Mouse (Mus musculus) hindbrain, embryonic 11.5 days (tissue): ENCODE measurements around the gene Nek10. TPM values are rescaled to one million over a fixed set of nuclear protein-coding genes. Genes with fewer than 3 reads are reported as not detected.
A peak's percentile ranks its signal among the peaks of the same experiment; 100 is the strongest.
"Not testable (repeated sequence)": the region's sequence is repeated elsewhere in the genome, so short reads cannot be mapped to it uniquely, and the experiment has no call there.

Source experiments
- ATAC-seq: fragments of 200-750 bp; cut with Nextera tagmentation; 2 replicates; pipeline ENCODE4 v1.8.0; 2017; ENCODE audit warnings: mild to moderate bottlenecking, moderate TSS enrichment, moderate library complexity; ENCODE audit not compliant: low FRiP score
- DNase-seq: peaks from one replicate; pipeline ENCODE4 v3.0.0-alpha.2; 2015; ENCODE audit warnings: low spot score
- H3K27ac ChIP-seq: fragments of 300-500 bp; sonication (generic); 2 replicates; pipeline ENCODE4 v1.5.1; 2014; ENCODE audit warnings: mild to moderate bottlenecking, low read depth, low read length
- H3K27me3 ChIP-seq: fragments of 300-500 bp; sonication (generic); 2 replicates; pipeline ENCODE4 v1.6.1; 2014; ENCODE audit warnings: mild to moderate bottlenecking, low read length, moderate library complexity, mixed read lengths; ENCODE audit not compliant: control insufficient read depth, insufficient read depth
- H3K36me3 ChIP-seq: fragments of 300-500 bp; sonication (generic); 2 replicates; pipeline ENCODE4 v1.6.1; 2014; ENCODE audit warnings: mild to moderate bottlenecking, low read length, moderate library complexity, mixed read lengths; ENCODE audit not compliant: control insufficient read depth, insufficient read depth
- H3K4me1 ChIP-seq: fragments of 300-500 bp; sonication (generic); replicated peaks from 2 replicates; pipeline ENCODE4 v1.6.1; 2014; ENCODE audit warnings: low read length, mixed read lengths; ENCODE audit not compliant: control insufficient read depth, insufficient read depth
- H3K4me2 ChIP-seq: fragments of 300-500 bp; sonication (generic); replicated peaks from 2 replicates; pipeline ENCODE4 v1.6.1; 2014; ENCODE audit warnings: mild to moderate bottlenecking, low read depth, low read length
- H3K4me3 ChIP-seq: fragments of 300-500 bp; sonication (generic); 2 replicates; pipeline ENCODE4 v1.5.1; 2014; ENCODE audit warnings: low read depth, low read length
- H3K9ac ChIP-seq: fragments of 300-500 bp; sonication (generic); 2 replicates; pipeline ENCODE4 v1.6.1; 2014; ENCODE audit warnings: low read depth, low read length
- H3K9me3 ChIP-seq: fragments of 300-500 bp; sonication (generic); 2 replicates; pipeline ENCODE4 v1.6.1; 2016; ENCODE audit warnings: low read length; ENCODE audit not compliant: control insufficient read depth
- WGBS: fragments of 180-500 bp; shearing (Covaris S2); extraction: QIAGEN DNeasy Blood & Tissue Kit; methylation state at CpG from one replicate; pipeline ENCODE4 v1.1.7; 2014; 5-methylcytosine and 5-hydroxymethylcytosine counted together
- polyA plus RNA-seq: library from polyadenylated mRNA; unstranded; fragments of >200 nt; fragmentation: Nextera tagmentation; extraction: Ambion mirVana; gene quantifications from 2 replicates; pipeline ENCODE4 v1.2.1, GENCODE M21; 2014

The Nek10 gene
- 0.06 and 0.19 TPM in 2 replicates for polyA plus RNA-seq

GRCm38 (mm10) chr14:14803115-14803514, at the start of gene Nek10:
Gene Nek10 (plus strand): TSS chr14:14803415.
- not testable (repeated sequence) for H3K4me2 ChIP-seq, H3K4me3 ChIP-seq, H3K36me3 ChIP-seq, H3K9me3 ChIP-seq, H3K4me1 ChIP-seq, DNase-seq, ATAC-seq, H3K9ac ChIP-seq, H3K27ac ChIP-seq, H3K27me3 ChIP-seq
- no CpG with 5 or more reads among the region's 2 CpGs for WGBS

GRCm38 (mm10) chr14:14781169-14781568, 22.0 kb upstream of the Nek10 start:
- Histone ChIP-seq H3K4me2 (no peak overlapping the region), H3K4me3 (no peak overlapping the region), H3K36me3 (no peaks in the 10 kb centered on the region), H3K27me3 (no peaks in the 10 kb centered on the region), H3K9me3 (no peaks in the 10 kb centered on the region), H3K9ac (no peak overlapping the region), H3K4me1 (no peaks in the 10 kb centered on the region), H3K27ac (no peak overlapping the region)
- WGBS: 96% methylated on average over 2 of the region's 2 CpGs
- ATAC-seq (no peak), DNase-seq (no peak)

DNA sequence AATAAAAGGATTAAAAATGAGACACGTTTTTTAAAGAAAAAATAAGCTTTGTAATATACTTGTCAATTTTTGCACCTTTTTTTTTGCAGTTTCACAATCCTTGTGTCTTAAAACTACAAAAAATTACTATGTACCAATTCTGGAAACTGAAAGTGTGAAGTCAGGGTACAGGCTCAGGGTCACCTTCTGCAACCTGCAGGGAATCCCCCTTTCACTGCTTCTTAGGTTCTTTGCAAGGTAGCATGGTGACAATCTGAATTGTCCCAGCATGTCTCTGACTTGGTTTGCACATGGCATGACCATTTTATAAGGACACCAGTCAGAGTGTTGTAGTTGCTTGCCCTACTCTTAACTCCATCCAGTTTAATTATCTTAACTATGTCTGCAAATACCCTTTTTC, 19.0 kb upstream of the Nek10 start:
- Histone ChIP-seq H3K4me3 (no peak overlapping the region), H3K9ac (no peak overlapping the region), H3K4me1 (no peaks in the 10 kb centered on the region), H3K27ac (no peak overlapping the region), H3K36me3 (0 out of 2 replicates have a peak, but pooled peaks cover 2% of the 10 kb centered on the region), H3K9me3 (no peaks in the 10 kb centered on the region), H3K27me3 (no peaks in the 10 kb centered on the region), H3K4me2 (no peak overlapping the region)
- no peak for DNase-seq
- WGBS: 92% methylated on average over 1 of the region's 1 CpGs
- ATAC-seq: no peak

GRCm38 (mm10) chr14:14786979-14787378, 16.2 kb upstream of the Nek10 start:
- no peaks in the 10 kb centered on the region for H3K9me3 ChIP-seq
- H3K36me3 ChIP-seq: 0 out of 2 replicates have a peak, but pooled peaks cover 2% of the 10 kb centered on the region
- no peak overlapping the region for H3K4me3 ChIP-seq
- no peaks in the 10 kb centered on the region for H3K27me3 ChIP-seq
- WGBS: 96% methylated on average over 1 of the region's 1 CpGs
- H3K9ac ChIP-seq: no peak overlapping the region
- no peak overlapping the region for H3K27ac ChIP-seq
- no peak overlapping the region for H3K4me2 ChIP-seq
- no peaks in the 10 kb centered on the region for H3K4me1 ChIP-seq
- ATAC-seq: no peak
- DNase-seq: no peak

GRCm38 (mm10) chr14:14789840-14790470, 13.3 kb upstream of the Nek10 start:
- Histone ChIP-seq H3K9me3 (no peaks in the 10 kb centered on the region), H3K4me1 (no peaks in the 10 kb centered on the region), H3K4me3 (no peak overlapping the region), H3K36me3 (0 out of 2 replicates have a peak, but pooled peaks cover 2% of the 10 kb centered on the region), H3K4me2 (no peak overlapping the region), H3K9ac (no peak overlapping the region), H3K27me3 (no peaks in the 10 kb centered on the region), H3K27ac (no peak overlapping the region)
- ATAC-seq (no peak), DNase-seq (no peak)
- WGBS: 91% methylated on average over 4 of the region's 4 CpGs

GRCm38 (mm10) chr14:14799861-14800260, 3.4 kb upstream of the Nek10 start:
- Histone ChIP-seq H3K4me2 (no peak overlapping the region), H3K27ac (no peak overlapping the region), H3K4me3 (no peak overlapping the region), H3K4me1 (no peaks in the 10 kb centered on the region), H3K9ac (no peak overlapping the region), H3K27me3 (no peaks in the 10 kb centered on the region), H3K36me3 (peaks cover 4% of the 10 kb centered on the region; the same call in 1 of the 2 replicates), H3K9me3 (no peaks in the 10 kb centered on the region)
- 96% methylated on average over 5 of the region's 5 CpGs for WGBS
- ATAC-seq: no peak
- no peak for DNase-seq

DNA sequence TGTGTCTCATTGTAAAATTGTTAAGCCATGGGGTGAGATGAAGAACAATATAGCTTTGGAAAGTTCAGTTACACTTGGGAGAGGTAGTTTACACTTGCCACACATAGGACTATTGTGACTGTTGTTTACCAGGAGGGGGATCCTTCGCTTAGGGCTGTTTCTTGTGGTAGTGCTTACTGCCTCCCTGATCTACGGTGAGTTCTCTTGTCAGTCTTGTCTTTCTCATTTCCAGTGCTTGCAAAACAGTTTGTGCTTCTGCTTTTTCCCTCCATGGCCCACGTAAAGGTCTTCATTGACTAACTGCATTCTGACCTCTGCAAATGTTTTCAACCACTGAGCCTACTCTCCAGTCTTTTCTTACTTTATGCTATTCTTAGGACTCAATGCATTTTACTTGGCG, 2.9 kb upstream of the Nek10 start:
- no peak for ATAC-seq
- H3K4me1 ChIP-seq: no peaks in the 10 kb centered on the region
- peaks cover 4% of the 10 kb centered on the region; the same call in 1 of the 2 replicates for H3K36me3 ChIP-seq
- H3K27me3 ChIP-seq: no peaks in the 10 kb centered on the region
- DNase-seq: no peak
- H3K4me3 ChIP-seq: no peak overlapping the region
- no peak overlapping the region for H3K27ac ChIP-seq
- H3K9me3 ChIP-seq: no peaks in the 10 kb centered on the region
- no peak overlapping the region for H3K9ac ChIP-seq
- no peak overlapping the region for H3K4me2 ChIP-seq
- 92% methylated on average over 4 of the region's 4 CpGs for WGBS

GRCm38 (mm10) chr14:14800810-14801209, 2.4 kb upstream of the Nek10 start:
- Histone ChIP-seq H3K9me3 (no peaks in the 10 kb centered on the region), H3K4me2 (no peak overlapping the region), H3K27ac (no peak overlapping the region), H3K27me3 (no peaks in the 10 kb centered on the region), H3K9ac (no peak overlapping the region), H3K4me1 (no peaks in the 10 kb centered on the region), H3K4me3 (no peak overlapping the region), H3K36me3 (peaks cover 4% of the 10 kb centered on the region; the same call in 1 of the 2 replicates)
- WGBS: 95% methylated on average over 3 of the region's 3 CpGs
- ATAC-seq (no peak), DNase-seq (no peak)

DNA sequence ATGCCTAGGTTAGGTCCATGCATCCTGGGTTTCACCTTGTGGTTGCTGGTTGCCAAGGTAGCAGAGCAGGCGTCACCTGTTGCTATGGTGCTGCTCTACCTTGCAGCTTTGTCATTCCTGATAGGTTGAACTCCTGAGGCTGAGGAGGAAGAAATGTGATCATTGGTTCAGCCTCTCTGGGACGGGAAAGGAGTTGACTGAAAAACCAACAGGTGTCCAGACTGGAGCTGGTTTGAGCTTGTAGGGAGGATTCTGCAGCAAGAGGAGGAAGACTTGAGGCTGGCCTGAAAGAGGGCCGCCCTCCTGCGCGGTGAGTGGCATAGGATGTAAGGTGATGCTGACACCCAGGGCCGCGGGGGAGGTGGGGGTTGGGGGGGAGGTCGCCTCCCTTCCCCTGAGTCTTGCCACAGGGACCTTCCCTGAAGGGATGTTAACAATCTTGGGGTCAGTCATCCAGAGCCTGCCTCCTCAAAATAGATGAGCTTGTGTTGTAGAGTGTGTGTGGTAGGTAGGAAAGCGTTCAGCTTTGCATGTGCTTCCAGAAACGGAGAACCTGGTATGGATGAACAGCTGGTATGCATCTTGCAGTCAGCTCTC, 804 bp downstream of the Nek10 start:
- no peaks in the 10 kb centered on the region for H3K27me3 ChIP-seq
- no peak overlapping the region for H3K27ac ChIP-seq
- H3K4me2 ChIP-seq: no peak overlapping the region
- H3K9ac ChIP-seq: no peak overlapping the region
- H3K4me3 ChIP-seq: no peak overlapping the region
- H3K4me1 ChIP-seq: no peaks in the 10 kb centered on the region
- ATAC-seq (peak; percentile 73), DNase-seq (peak; percentile 33)
- H3K36me3 ChIP-seq: peaks cover 4% of the 10 kb centered on the region; the same call in 1 of the 2 replicates
- 11% methylated on average over 10 of the region's 10 CpGs for WGBS
- H3K9me3 ChIP-seq: no peaks in the 10 kb centered on the region
